Mouse (Mus musculus) frontal cortex, adult (tissue): ENCODE data around the gene Lbh.
A peak's percentile ranks its signal among the peaks of the same experiment; 100 is the strongest.

Experiments used
- ATAC-seq: cut with Nextera tagmentation; 2 replicates; pipeline ENCODE4 v1.9.2; 2017; ENCODE audit warnings: mild to moderate bottlenecking, moderate library complexity, mixed read lengths; ENCODE audit not compliant: low TSS enrichment

Lbh gene

GRCm38 (mm10) chr17:72938871-72939568, 20.9 kb downstream of the Lbh start:
- peak; percentile 60 for ATAC-seq

DNA sequence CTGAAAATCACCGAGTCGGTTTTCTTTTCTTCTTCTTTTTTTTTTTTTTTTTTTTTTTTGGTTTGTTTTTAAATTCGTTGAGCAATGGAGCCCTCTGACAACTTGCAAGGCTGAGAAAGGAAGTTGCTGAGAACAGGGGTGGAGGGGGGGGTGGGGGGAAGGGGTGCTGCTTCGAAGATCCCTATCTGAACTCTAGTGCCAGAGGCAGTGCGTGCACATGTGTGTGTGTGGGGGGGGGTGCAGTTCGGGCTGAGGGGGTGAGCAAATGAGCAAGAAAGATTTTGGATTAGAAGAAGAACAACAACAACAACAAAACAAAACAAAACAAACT, 21.4 kb downstream of the Lbh start:
- no peak for ATAC-seq

DNA sequence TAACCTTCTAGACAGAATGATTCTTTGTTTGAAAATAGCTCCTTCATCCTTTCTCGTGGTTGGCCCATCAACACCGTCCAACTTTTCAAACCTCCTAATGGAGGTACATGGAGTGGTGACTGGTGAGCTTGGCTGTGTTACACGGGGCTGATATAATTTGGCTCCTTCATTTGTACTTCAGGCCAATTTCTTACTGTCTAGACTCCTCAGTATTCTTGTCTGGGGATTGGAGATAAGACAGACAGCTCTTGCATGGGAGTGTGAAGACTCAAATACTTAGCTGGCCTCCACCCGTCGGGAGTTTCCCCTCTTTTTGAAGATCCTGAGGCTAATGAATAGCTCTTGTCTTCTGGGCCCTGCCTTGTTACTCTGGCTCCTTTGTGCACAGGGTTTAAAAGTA, 26.3 kb downstream of the Lbh start:
- ATAC-seq, result no peak

- no peak for ATAC-seq
Measured at GRCm38 (mm10) chr17:72947111-72947859, 29.2 kb downstream of the Lbh start.

- ATAC-seq, result no peak
Measured at GRCm38 (mm10) chr17:72948119-72948518, 30.0 kb downstream of the Lbh start.

DNA sequence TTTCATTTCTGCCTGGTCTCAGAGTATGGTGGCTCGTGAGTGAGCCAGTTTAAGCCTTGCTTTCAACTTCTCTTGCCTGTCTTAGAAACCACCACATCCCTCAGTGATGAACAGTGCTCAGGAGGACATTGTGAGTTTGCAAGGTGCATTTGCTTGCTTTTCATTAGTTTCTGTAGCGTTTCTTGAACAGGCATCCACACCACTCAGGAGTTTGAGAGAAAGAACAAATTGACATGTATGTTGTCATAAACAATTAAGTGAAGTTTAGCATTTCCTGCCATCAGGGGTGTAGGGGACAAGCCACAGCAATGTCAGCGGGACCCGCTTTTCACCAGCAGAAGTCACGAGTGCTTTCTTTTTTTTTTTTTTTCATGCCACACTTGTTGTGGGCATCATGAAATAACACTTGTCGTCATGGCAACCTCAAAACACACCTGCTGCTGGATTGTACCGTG, 31.2 kb downstream of the Lbh start:
- ATAC-seq, result no peak

DNA sequence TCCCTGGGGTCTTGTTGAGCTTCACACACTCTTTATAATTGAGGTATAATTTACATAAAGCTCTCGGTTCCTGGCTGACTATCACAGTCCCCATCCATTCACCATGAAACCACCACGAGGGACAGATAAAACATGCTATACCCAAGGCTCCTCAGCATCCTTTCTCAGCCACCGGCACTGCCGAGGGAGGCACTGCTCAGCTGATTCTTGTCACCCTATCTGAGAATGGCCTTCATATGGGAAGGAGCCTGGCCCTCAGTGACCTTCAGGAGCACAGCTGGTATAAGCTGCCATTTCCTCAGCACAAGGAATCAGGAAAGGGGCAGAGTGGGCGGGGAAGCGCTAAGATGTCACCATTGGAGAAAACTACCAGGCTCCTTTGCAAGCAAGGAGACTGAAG, 33.2 kb downstream of the Lbh start:
- ATAC-seq, result no peak

GRCm38 (mm10) chr17:72953811-72954685, 35.9 kb downstream of the Lbh start:
- peak; percentile 65; the same call in 1 of the 2 replicates for ATAC-seq

- ATAC-seq, result no peak
Measured at GRCm38 (mm10) chr17:72955534-72955933, 37.4 kb downstream of the Lbh start.

- no peak for ATAC-seq
Measured at GRCm38 (mm10) chr17:72957016-72957415, 38.9 kb downstream of the Lbh start.

DNA sequence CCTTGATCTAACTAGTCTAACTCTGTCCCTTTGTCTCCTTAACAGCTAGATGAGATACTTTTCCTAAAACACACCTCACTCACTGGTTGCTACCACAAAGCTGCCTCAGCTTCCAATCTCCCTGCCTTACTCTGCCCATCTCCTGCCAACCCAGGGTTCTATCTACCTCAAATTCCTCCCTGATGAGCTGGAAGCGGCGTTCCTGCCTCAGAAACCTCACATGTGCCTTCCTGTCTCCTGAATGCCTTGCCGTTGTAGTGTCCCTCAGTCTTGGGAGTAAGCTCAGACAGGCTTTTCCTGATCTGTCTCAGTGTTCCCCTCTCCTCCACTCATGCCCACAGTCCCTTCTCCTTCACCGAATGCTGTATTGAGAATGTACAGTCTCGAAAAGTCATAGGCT, 40.8 kb downstream of the Lbh start:
- ATAC-seq, result no peak

DNA sequence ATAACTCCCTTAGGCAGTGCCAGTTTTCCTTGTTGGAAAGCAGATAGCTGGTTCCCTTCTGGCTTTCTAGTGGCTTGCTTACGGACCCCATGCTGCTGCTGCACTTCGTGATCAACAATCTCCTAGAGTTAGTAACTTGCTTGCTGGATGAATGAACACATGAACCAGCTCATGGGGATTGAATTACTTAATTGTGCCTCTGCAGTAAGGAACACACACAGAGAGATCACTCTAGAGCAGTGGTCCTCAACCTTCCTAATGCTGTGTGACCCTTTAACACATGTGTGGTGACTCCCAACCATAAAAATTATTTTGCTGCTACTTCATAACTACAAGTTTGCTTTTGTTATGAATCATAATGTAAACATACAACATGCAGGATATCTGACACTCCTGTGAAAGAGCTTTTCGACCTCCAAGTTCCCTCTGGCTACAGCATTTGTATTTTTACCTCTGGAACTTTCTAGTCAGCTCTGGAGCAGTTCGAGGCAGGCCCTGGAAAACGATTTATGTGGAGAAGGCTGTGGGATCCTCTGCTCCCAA, 41.5 kb downstream of the Lbh start:
- ATAC-seq, result no peak

GRCm38 (mm10) chr17:72960243-72960642, 42.1 kb downstream of the Lbh start:
- ATAC-seq, result no peak

- ATAC-seq, result no peak
Measured at GRCm38 (mm10) chr17:72960873-72961272, 42.8 kb downstream of the Lbh start.

DNA sequence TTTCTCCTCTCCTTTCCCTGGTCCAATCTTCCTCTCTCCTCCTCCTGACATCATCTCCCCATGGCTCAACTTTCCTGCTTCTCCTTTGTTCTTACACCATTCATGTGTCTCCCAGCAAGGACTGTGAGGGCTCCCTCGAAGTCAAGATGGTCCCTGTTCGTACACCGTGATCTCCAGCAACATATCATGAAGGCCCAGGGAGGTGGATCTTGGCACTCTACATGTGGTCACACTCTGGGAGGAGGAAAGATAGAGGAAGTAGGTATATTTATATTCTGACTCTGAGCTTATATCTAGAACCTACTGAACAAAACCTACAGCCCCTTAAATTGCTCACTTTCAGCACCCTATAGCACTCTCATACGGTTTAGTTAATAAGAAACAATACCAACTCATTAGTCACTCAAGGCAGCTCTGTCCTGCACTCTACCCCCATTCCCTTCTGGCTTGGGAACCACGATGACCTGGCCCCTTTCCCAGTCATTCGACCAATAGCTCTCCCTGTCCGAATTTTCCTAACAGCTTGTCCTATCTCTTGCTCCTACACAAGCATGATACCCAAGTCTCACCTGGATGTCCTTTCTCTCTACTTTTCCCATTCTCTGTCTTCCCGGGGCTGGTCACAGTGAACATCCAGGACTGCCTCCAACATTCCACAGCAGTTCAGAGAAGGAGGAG, 44.0 kb downstream of the Lbh start:
- ATAC-seq, result no peak

DNA sequence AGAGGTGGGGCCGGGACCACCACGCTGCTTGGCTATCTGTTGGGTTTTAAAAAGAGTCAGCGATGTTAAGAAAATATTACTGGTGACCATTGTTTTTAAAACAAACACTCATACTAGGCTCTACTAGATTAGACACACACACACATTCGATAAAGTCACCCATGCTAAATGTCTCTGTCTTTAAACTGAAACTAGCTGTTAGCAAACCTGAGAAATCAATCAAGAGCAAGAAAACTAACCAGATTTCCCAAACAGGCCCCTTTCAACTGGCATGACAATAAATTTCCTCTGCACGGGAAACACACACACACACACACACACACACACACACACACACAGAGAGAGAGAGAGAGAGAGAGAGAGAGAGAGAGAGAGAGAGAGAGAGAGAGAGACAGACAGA, 47.6 kb downstream of the Lbh start:
- no peak for ATAC-seq

- no peak for ATAC-seq
Measured at GRCm38 (mm10) chr17:72966091-72966531, 48.0 kb downstream of the Lbh start.

GRCm38 (mm10) chr17:72966878-72967277, 48.8 kb downstream of the Lbh start:
- ATAC-seq, result no peak

- no peak for ATAC-seq
Measured at GRCm38 (mm10) chr17:72967371-72968175, 49.5 kb downstream of the Lbh start.

DNA sequence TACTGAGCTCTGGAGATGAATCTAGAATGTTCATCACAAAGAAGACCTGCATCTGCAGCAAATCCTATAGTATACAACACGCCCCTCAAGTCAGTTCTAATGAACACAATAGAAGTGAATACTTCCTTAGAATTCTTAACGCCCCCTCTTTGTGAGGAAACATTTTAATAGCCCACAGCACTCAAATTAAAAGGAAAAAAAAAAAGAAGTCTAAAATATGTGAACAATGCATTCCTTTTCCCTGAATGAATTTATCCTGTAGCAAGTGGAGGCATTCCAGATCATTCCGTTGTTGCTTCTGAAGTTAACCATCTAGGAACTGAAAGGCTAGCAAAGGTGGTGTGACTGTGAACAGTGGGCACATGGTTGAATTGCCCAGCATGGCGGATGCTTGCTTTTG, 50.6 kb downstream of the Lbh start:
- ATAC-seq, result no peak
